Mouse (Mus musculus): Measurements from ENCODE around the gene D130043K22Rik.

D130043K22Rik gene

GRCm38 (mm10) chr13:24893880-24894279, 48.9 kb downstream of the D130043K22Rik start:
- DNase-seq (ENCODE audit: low spot score in 2 of 2), result no peak

DNA sequence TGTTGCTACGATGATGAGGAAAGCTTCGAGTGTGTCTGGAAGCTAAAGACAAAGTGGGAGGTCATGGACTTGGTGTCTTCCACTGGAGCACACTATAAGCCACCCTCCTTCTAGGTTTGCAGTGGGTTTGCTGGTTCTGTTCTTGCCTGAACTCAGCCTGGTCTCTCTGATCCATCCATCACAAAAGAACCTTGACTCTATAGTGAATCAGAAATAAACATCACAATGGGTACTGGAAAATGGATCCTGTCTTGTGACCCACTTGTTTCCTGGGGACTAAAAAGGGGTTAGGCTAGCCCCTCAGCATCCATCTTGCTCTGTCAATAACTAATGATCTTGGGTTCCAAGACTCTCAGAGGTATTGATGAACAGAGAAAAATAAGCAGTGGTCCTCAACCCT, 57.0 kb downstream of the D130043K22Rik start:
- no peak for DNase-seq (ENCODE audit: low spot score in 2 of 2)

GRCm38 (mm10) chr13:24903412-24903811, 58.5 kb downstream of the D130043K22Rik start:
- no peak for DNase-seq (ENCODE audit: low spot score in 2 of 2)

DNA sequence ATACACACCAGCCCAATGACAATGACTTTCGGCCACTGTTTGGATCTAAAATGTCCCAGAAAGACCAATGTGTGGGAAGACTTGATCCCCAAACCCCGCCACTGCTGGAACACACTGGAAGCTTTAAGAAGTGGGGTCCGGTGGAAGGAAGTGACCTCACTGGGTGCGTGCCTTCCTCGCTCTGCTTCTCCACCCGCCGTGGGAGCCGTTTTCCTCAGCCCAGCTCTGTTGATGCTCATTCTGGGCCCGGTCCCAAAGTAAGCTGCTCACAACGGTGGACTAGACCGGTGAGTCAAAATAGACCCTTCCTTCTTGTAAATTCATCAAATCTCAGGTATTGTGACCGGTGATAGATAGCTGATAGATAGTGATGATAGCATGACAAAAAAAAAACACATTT, 60.5 kb downstream of the D130043K22Rik start:
- no peak for DNase-seq (ENCODE audit: low spot score in 2 of 2)

DNA sequence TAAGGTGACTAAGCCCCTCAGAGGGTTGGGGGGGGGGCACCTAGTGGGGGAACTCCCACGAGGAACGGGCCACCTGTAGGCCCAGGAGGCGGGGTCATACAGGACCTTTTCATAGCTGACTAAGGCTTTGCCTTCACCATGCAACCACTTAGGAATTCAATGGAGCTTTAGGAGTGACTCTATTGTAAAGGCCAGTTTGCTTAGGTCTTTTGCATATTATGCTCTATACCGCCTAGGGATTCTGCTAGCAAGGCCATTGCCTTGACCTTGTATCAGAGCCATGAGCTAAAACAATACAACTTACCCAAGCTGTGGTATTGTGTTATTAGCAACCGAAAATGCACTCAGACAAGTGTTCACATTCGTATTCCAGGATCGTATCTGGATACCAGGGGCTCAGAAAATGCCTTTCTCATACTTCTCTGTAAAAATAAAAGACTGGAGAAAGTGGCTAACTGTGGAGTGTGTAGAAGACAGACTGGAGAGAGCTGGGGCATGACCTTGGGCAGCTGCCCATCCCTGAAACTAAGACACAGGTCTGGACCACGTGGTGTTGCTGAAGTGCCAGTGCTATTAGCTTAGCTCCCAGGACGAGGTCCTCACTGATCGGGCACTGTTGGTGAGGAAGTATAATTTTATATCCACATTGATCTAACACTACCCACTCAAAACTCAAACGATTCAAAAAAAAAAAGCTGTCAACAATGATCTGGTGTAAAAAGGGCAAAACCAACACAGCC, 62.1 kb downstream of the D130043K22Rik start:
- DNase-seq (ENCODE audit: low spot score in 2 of 2), result no peak

DNA sequence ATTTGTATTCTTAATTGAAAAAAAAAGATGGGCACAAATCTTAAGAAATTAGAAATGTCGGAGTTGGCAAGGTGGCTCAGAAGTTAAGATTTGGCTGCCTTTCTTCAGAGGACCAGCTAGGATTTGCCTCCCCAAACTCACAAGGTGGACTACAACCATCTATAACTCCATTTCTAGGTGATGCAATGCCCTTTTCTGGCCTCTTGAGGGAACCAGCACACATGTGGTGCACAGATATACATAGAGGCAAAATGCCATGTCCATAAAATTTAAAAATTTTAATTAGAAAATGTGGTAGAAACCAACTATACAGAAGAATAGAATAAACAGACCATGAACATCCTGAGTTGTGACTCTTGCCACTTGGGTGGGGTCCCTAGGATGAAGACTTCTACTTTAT, 64.2 kb downstream of the D130043K22Rik start:
- no peak for DNase-seq (ENCODE audit: low spot score in 2 of 2)

GRCm38 (mm10) chr13:24913576-24913975, 68.6 kb downstream of the D130043K22Rik start:
- DNase-seq (ENCODE audit: low spot score in 2 of 2), result no peak

GRCm38 (mm10) chr13:24914915-24915314, 70.0 kb downstream of the D130043K22Rik start:
- no peak for DNase-seq (ENCODE audit: low spot score in 2 of 2)

DNA sequence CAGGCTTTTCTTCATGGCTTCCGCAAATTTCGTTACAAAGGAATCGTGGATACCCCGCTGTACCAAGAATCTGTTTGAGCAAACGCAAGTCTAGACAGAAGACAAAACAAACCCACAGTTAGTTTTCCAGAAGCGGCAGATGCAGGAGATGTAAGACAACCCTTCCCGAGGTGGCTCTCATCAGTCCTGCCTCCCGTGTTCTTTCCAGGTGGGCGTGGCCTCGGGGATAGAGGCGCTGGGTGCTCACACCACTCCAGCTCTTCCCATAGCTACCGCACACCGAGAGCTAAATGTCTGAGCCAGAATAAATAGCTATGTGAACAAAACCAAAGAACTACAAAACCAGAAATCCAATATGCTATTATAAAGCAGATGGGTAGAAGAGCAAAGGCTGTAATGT, 70.9 kb downstream of the D130043K22Rik start:
- no peak for DNase-seq (ENCODE audit: low spot score in 2 of 2)

- DNase-seq (ENCODE audit: low spot score in 2 of 2), result peak in 1 of 2 experiments; percentile 7
These were observed 75.5 kb downstream of the D130043K22Rik start for GRCm38 (mm10) chr13:24920333-24920977.

DNA sequence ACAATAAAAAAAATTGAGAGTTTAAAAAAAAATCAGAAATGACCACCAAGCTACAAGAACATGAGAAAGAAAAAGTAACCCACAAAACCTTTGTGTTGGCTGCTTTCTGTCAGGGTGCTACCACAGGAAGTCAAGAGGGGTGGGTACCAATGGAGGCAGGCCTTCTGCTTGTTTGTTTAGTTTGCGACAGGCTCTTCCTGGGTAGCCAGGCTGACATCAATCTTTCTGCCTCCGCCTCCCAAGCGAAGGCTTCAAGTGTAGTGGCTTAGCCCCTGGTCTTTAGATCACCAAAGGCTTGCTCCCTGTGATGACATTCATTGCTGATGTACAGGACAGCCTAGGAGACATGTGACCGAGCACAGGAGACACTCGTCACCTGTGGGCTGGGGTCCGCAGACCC, 76.3 kb downstream of the D130043K22Rik start:
- no peak for DNase-seq (ENCODE audit: low spot score in 2 of 2)

DNA sequence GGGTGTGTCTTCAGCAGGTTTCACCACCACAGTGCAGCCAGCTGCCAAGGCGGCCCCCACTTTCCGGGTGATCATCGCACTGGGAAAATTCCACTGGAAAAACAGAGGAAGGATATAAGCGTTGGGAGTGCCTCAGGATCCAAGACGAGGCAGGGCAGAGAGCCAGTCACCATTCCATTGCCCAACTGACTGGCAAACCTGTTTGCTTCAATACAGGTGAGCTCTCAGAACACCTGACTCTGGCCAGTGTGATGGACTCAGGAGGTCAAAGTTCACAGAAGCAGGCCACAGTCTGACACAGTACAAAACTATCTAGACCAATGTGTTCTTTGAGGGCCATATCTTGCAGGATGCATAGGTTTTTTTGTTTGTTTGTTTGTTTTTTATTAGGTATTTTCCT, 79.1 kb downstream of the D130043K22Rik start:
- DNase-seq (ENCODE audit: low spot score in 2 of 2), result no peak

- no peak for DNase-seq (ENCODE audit: low spot score in 2 of 2)
These were observed 85.7 kb downstream of the D130043K22Rik start for GRCm38 (mm10) chr13:24930591-24930990.

GRCm38 (mm10) chr13:24933199-24933598, 88.3 kb downstream of the D130043K22Rik start:
- DNase-seq (ENCODE audit: low spot score in 2 of 2), result no peak

DNA sequence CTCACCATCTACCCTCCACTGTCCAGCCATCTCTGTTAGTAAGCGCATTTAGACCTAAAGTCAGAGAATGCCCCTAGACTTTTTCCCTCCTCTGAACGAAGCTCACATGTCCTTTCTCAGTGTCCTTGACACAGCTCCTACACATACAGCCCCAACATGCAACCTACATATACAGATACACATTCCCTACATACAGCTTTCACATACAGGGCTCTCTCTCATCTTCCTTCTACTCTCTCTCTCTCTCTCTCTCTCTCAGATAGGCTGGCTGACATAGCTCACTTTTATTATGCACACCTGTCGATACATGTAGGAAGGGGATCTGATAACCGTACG, 91.8 kb downstream of the D130043K22Rik start:
- no peak for DNase-seq (ENCODE audit: low spot score in 2 of 2)

DNA sequence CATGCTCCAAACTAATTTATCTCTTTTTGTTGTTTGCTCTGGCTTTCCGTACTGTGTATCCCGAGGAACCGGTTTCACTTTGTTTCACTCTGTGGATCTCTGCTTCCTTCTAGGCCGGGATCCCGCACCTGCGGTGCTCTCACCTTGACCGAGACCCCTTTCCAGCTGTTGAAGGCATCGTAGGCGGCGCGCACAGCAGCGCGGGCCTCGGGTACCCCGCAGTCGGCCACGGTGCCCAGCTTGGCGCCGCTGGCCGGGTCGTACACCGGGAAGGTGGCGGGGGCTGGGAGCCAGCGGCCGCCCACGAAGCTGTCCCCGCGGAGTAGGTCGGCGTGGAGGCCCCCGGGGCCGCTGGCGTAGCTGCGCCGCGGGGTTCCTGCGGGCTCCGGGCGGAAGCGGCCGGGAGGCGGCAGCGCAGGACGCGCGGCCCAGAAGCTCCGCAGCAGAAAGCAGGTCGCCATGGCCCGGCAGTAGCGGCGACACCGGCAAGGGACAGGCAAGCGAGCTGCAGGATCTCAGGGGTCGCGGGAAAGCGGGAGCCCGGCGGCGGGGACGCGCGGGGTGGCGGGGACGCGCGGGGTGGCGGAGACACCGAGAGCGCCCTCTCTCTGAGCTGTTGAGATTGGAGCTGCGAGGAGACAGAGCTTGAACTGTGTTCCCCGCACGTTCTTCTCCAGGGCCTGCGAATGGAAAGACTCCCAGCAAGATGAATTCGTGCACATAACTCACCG, 92.3 kb downstream of the D130043K22Rik start, which contains the start of gene Aldh5a1:
TSS of gene Aldh5a1 (minus strand) at position 554 of the 731 bp plus-strand sequence.
- peak; percentile 58 to 68 for DNase-seq (ENCODE audit: low spot score in 2 of 2)

DNA sequence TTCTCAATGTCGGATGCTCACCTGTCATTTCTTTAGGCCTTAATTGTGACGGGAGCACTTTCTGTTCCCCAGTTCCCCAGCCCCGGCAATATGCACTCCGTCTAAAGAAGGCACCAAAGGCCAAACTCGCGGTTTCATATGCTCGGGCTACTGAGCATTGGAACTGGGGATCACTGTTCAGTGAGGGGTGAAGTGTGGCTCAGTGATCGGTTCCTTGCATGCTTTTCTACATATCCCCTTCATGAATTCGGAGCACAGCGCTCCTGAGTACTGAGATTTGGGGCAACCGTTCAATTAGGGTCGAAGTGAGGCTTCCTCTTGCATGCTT, 92.9 kb downstream of the D130043K22Rik start:
- DNase-seq (ENCODE audit: low spot score in 2 of 2), result no peak

DNA sequence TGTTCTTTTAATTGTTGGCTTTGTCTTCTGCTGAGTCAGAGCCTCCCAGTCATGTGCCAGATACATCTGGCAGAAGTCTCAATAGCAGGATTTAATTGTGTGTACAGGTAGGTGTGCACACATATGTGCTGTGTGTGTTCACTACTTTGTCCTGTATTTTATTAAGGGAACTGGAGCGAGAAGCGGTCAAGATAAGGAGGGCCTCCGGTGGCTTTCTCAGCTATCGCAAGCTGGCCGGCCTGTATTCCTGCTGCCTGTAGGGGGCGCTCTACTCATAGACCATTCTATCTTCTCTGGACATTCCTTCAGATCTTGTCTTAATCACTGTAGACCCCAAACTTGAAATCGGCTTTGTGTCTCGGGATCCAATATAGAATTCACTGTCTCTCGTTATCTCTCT, 93.7 kb downstream of the D130043K22Rik start:
- DNase-seq (ENCODE audit: low spot score in 2 of 2), result peak; percentile 65 to 76

GRCm38 (mm10) chr13:24939472-24939871, 94.5 kb downstream of the D130043K22Rik start:
- no peak for DNase-seq (ENCODE audit: low spot score in 2 of 2)

- DNase-seq (ENCODE audit: low spot score in 2 of 2), result no peak
These were observed 97.8 kb downstream of the D130043K22Rik start, which contains the start of gene Gpld1 for GRCm38 (mm10) chr13:24942512-24943282. Gene Gpld1 (plus strand): TSS chr13:24943152.

DNA sequence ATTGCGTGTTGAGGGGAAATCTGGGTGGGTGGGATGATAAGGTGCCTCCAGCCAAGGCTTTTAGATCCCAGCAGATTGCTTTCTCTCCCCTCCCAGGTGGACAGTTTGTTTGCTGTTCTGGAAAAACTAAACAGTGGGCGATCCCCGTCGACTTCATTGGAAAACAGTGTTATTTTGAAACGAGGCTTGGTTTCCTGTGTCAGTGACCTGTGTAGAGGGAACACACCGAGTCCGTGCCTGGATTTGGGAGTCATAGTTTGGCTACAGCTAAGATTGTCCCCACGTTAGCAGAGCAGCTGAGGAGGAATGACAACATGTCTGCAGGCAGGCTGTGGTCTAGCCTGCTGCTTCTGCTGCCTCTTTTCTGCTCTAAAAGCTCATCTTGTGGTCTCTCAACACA, 98.4 kb downstream of the D130043K22Rik start:
- DNase-seq (ENCODE audit: low spot score in 2 of 2), result no peak

DNA sequence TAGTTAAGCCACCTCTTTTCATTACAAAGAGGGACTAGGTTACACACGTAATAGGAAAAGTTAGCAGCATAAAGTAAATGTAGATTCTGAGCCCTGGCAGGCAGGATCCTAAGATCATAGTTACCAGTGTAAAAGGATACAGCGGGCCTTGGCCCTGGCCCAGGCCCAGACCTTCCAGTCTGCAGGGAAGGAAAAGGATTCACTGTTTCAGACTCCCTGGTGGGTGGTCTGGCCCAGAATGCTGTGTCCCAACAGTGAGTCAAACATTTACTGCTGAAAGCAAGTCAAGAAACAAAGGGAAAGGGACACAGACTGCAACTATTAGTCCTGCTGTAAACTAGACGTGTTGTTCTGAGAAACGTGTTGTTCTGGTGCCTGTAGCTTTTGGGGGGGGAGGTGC, 100.6 kb downstream of the D130043K22Rik start:
- DNase-seq (ENCODE audit: low spot score in 2 of 2), result no peak
